Mouse (Mus musculus) stomach, embryonic 15.5 days (tissue): ENCODE measurements around the gene Cd8a. TPM values are rescaled to one million over a fixed set of nuclear protein-coding genes. Genes with fewer than 3 reads are reported as not detected.

Experiments used
- ATAC-seq: fragments of 200-750 bp; cut with Nextera tagmentation; 2 replicates; pipeline ENCODE4 v1.8.0; 2017; ENCODE audit warnings: low read depth, moderate number of reproducible peaks, moderate TSS enrichment; ENCODE audit not compliant: insufficient read depth, low FRiP score
- H3K27ac ChIP-seq: fragments of 300-500 bp; sonication (generic); 2 replicates; pipeline ENCODE4 v1.5.1; 2015; ENCODE audit warnings: mild to moderate bottlenecking, inconsistent platforms
- H3K27me3 ChIP-seq: fragments of 300-500 bp; sonication (generic); replicated peaks from 2 replicates; pipeline ENCODE4 v1.6.1; 2015; ENCODE audit warnings: inconsistent platforms
- H3K36me3 ChIP-seq: fragments of 300-500 bp; sonication (generic); 2 replicates; pipeline ENCODE4 v1.6.1; 2015; ENCODE audit warnings: inconsistent platforms
- H3K4me1 ChIP-seq: fragments of 300-500 bp; sonication (generic); 2 replicates; pipeline ENCODE4 v1.6.1; 2015; ENCODE audit warnings: inconsistent platforms
- H3K4me2 ChIP-seq: fragments of 300-500 bp; sonication (generic); 2 replicates; pipeline ENCODE4 v1.6.1; 2015; ENCODE audit warnings: mild to moderate bottlenecking, inconsistent platforms
- H3K4me3 ChIP-seq: fragments of 300-500 bp; sonication (generic); replicated peaks from 2 replicates; pipeline ENCODE4 v1.5.1; 2015; ENCODE audit warnings: inconsistent platforms
- H3K9ac ChIP-seq: fragments of 300-500 bp; sonication (generic); 2 replicates; pipeline ENCODE4 v1.6.1; 2015; ENCODE audit warnings: inconsistent platforms
- H3K9me3 ChIP-seq: fragments of 300-500 bp; sonication (generic); 2 replicates; pipeline ENCODE4 v1.6.1; 2016; ENCODE audit warnings: inconsistent platforms
- WGBS: fragments of 180-500 bp; shearing (Covaris S2); methylation state at CpG from one replicate; pipeline ENCODE4 v1.1.7; 2015; 5-methylcytosine and 5-hydroxymethylcytosine counted together
- polyA plus RNA-seq: library from polyadenylated mRNA; unstranded; fragments of >200 nt; fragmentation: Nextera tagmentation; extraction: Ambion mirVana; gene quantifications from 2 replicates; pipeline ENCODE4 v1.2.1, GENCODE M21; 2015

Gene Cd8a
- polyA plus RNA-seq, 1 experiment from 2014 or later: 0.09 TPM

DNA sequence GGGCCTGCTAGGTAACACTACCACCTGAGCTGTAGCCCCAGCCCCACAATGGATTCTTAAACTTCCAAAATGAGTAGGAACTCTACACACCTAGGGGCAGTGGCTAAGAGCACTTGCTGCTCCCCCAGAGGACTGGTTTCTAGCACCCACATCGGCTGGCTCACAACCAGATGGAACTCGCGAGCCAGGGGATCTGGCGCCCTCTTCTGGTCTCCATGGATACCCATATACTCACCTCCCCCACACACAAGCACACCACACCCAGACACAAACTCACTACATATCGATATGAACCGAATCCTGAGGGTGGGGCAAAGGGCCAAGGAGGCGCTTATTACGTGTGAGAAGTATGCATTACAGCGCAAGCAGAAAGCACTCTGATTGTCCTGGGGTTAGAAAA, 25.2 kb upstream of the Cd8a start:
- Histone ChIP-seq H3K27me3 (no peaks in the 10 kb centered on the region), H3K9me3 (no peaks in the 10 kb centered on the region), H3K4me3 (no peak overlapping the region), H3K4me2 (no peak overlapping the region), H3K27ac (no peak overlapping the region), H3K4me1 (no peaks in the 10 kb centered on the region), H3K36me3 (no peaks in the 10 kb centered on the region), H3K9ac (no peak overlapping the region)
- WGBS: 93% methylated on average over 9 of the region's 9 CpGs
- ATAC-seq: no peak

- 92% methylated on average over 3 of the region's 3 CpGs for WGBS
Observed at GRCm38 (mm10) chr6:71351201-71351600, 22.0 kb upstream of the Cd8a start.

DNA sequence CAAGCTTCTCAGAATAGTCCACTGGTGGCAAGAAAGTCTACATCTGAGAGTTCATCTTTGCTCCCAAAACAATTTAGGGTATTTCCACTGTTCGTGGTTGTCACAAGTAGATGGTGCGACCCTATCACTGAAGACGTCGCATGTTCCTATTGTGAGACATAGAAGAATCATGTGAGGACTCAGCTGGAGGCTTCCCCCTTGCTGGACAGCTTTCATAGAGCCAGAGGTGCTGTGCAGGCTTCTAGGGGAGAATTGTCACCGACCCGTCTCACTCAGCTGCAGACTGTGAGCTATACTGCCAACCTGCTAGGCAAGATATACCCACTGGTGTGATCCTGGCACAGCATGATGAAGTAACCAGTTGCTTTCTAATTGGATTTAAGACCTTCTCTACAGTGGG, 21.0 kb upstream of the Cd8a start:
- Histone ChIP-seq H3K4me3 (no peak overlapping the region), H3K4me1 (no peaks in the 10 kb centered on the region), H3K9me3 (no peaks in the 10 kb centered on the region), H3K27me3 (no peaks in the 10 kb centered on the region), H3K9ac (no peak overlapping the region), H3K4me2 (no peak overlapping the region), H3K36me3 (no peaks in the 10 kb centered on the region), H3K27ac (no peak overlapping the region)
- 93% methylated on average over 6 of the region's 6 CpGs for WGBS
- ATAC-seq: no peak

More at GRCm38 (mm10) chr6:71351201-71351600, 22.0 kb upstream of the Cd8a start:
- Histone ChIP-seq H3K4me3 (no peak overlapping the region), H3K4me2 (no peak overlapping the region), H3K27me3 (no peaks in the 10 kb centered on the region), H3K4me1 (no peaks in the 10 kb centered on the region), H3K9me3 (no peaks in the 10 kb centered on the region), H3K9ac (no peak overlapping the region), H3K27ac (no peak overlapping the region), H3K36me3 (no peaks in the 10 kb centered on the region)
- no peak for ATAC-seq

- H3K4me2 ChIP-seq: no peak overlapping the region
- ATAC-seq: no peak
- H3K4me3 ChIP-seq: no peak overlapping the region
- no peaks in the 10 kb centered on the region for H3K36me3 ChIP-seq
- H3K27ac ChIP-seq: no peak overlapping the region
- no peaks in the 10 kb centered on the region for H3K27me3 ChIP-seq
- H3K4me1 ChIP-seq: no peaks in the 10 kb centered on the region
- WGBS: 76% methylated on average over 10 of the region's 10 CpGs
- H3K9ac ChIP-seq: no peak overlapping the region
- no peaks in the 10 kb centered on the region for H3K9me3 ChIP-seq
Observed at GRCm38 (mm10) chr6:71352866-71353427, 20.3 kb upstream of the Cd8a start.

DNA sequence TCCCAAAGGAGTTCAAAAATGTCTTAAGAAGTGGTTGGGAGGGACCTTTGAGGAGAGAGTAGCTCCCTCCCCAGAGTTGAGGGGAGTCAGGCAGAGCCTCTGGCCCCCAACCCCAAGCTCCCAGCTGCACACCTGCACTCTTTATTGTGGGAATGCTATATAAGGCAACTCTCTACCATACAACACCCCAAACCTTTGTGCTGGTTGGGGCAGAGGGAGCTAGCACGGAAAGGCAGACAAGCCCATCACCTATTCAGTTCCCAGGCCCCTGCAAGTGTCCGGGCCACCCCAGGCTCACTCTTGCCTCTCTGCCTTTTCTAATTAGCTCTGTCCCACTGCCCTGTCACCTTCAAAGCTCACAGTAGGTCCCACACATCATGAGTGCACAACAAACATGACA, 19.5 kb upstream of the Cd8a start:
- H3K36me3 ChIP-seq: no peaks in the 10 kb centered on the region
- no peaks in the 10 kb centered on the region for H3K9me3 ChIP-seq
- WGBS: 78% methylated on average over 2 of the region's 2 CpGs
- no peak overlapping the region for H3K27ac ChIP-seq
- ATAC-seq: no peak
- H3K4me2 ChIP-seq: no peak overlapping the region
- H3K4me3 ChIP-seq: no peak overlapping the region
- H3K27me3 ChIP-seq: no peaks in the 10 kb centered on the region
- H3K4me1 ChIP-seq: no peaks in the 10 kb centered on the region
- no peak overlapping the region for H3K9ac ChIP-seq

DNA sequence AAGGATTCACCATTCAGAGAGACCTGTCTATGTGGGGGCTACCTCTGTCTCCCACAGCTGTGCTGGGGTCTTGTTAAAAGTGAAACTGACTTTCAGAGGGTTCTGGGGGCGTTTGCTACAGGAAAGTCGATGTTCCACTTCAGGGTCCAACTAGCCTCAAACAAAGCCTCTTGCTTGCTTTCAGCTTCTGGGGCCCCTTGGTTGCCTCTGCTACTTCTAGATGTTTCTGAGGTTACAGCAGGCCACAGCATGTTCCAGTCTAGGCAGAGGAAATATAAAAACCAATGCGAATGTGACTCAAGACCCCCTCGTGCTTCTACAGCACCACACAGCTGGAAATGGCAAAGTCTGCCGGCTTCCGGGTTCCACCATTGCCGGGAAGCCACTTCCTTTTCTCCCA, 15.7 kb upstream of the Cd8a start:
- no peaks in the 10 kb centered on the region for H3K9me3 ChIP-seq
- no peak overlapping the region for H3K9ac ChIP-seq
- no peak overlapping the region for H3K27ac ChIP-seq
- no peaks in the 10 kb centered on the region for H3K27me3 ChIP-seq
- ATAC-seq: no peak
- H3K4me3 ChIP-seq: no peak overlapping the region
- H3K36me3 ChIP-seq: no peaks in the 10 kb centered on the region
- 83% methylated on average over 7 of the region's 7 CpGs for WGBS
- no peaks in the 10 kb centered on the region for H3K4me1 ChIP-seq
- H3K4me2 ChIP-seq: no peak overlapping the region

GRCm38 (mm10) chr6:71360221-71360620, 13.0 kb upstream of the Cd8a start:
- Histone ChIP-seq H3K4me1 (no peaks in the 10 kb centered on the region), H3K9ac (no peak overlapping the region), H3K4me2 (no peak overlapping the region), H3K27me3 (no peaks in the 10 kb centered on the region), H3K9me3 (no peaks in the 10 kb centered on the region), H3K4me3 (no peak overlapping the region), H3K27ac (no peak overlapping the region), H3K36me3 (no peaks in the 10 kb centered on the region)
- 81% methylated on average over 4 of the region's 4 CpGs for WGBS
- ATAC-seq: no peak

DNA sequence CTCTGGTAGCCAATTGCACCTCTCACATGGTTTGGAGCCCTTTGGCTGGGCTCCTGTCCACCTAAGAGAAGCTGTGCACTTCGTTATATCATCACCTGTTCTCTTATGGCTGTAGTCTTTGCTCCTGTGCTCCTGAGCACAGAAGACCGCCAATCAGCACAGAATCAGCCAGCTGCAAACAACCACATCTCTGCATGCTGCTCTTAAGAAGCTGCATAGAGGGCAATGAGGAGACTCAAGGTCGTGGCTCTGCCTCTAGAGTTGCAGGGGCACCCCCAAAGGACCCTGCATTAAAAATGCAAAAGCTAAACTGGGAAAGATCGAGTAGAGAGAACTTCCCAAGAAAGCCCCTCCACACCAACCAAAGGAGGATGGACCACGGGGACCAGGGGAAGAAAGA, 12.5 kb upstream of the Cd8a start:
- Histone ChIP-seq H3K9ac (no peak overlapping the region), H3K27ac (no peak overlapping the region), H3K9me3 (no peaks in the 10 kb centered on the region), H3K36me3 (no peaks in the 10 kb centered on the region), H3K27me3 (no peaks in the 10 kb centered on the region), H3K4me3 (no peak overlapping the region), H3K4me1 (no peaks in the 10 kb centered on the region), H3K4me2 (no peak overlapping the region)
- WGBS: 60% methylated on average over 5 of the region's 5 CpGs
- ATAC-seq: no peak

- H3K9ac ChIP-seq: no peak overlapping the region
- 73% methylated on average over 10 of the region's 10 CpGs for WGBS
- no peaks in the 10 kb centered on the region for H3K4me1 ChIP-seq
- no peaks in the 10 kb centered on the region for H3K36me3 ChIP-seq
- H3K4me3 ChIP-seq: no peak overlapping the region
- no peaks in the 10 kb centered on the region for H3K27me3 ChIP-seq
- H3K4me2 ChIP-seq: no peak overlapping the region
- no peaks in the 10 kb centered on the region for H3K9me3 ChIP-seq
- H3K27ac ChIP-seq: no peak overlapping the region
- ATAC-seq: no peak
Observed at GRCm38 (mm10) chr6:71361156-71361670, 12.0 kb upstream of the Cd8a start.

- no peak for ATAC-seq
- H3K9ac ChIP-seq: no peak overlapping the region
- 77% methylated on average over 2 of the region's 2 CpGs for WGBS
- no peak overlapping the region for H3K4me3 ChIP-seq
- no peak overlapping the region for H3K4me2 ChIP-seq
- no peak overlapping the region for H3K27ac ChIP-seq
- H3K4me1 ChIP-seq: no peaks in the 10 kb centered on the region
- no peaks in the 10 kb centered on the region for H3K27me3 ChIP-seq
- no peaks in the 10 kb centered on the region for H3K36me3 ChIP-seq
- no peaks in the 10 kb centered on the region for H3K9me3 ChIP-seq
Observed at GRCm38 (mm10) chr6:71363995-71364394, 9.2 kb upstream of the Cd8a start.

DNA sequence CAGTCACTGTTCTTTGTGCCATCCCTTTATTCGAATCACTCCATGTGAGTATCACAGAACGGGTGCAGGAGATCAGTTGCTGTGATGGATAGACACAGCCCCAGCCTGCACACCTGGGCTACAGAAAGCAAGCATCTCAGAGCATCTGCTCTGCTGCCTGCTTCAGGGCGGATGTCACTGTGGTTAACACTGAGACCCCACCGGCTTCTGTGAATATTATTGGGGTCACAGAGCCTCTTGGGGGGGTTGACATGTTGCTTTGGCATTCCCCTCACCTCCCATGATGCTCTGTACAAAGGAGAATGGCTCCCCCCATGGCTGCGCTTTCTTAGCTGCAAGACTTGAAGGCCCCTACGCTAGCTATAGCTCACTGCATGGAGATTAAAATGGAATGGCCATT, 3.8 kb upstream of the Cd8a start:
- H3K27ac ChIP-seq: no peak overlapping the region
- WGBS: 91% methylated on average over 6 of the region's 6 CpGs

DNA sequence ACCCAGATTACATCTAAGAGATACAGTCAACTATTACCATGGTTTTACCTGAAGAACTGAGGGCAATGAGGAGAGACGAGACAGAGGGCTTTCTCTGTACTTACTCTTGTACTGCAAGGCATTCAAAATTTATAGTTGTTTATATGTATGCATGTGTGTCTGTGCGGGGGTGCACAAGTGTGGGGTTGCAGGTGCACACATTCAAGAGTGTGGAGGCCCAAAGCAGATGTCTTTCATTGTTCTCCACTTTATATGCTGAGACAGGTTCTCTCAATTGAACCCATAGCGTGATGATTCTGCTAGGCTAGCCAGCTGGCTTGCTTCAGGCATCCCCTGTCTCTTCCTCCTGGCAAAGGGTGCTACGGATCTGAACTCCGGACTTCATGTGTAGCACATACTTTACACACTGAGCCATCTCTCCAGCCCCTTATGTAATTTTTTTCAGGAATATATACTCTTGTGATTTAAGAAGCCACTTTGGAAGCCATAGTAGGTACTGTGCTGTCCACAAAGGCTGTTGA, 2.1 kb upstream of the Cd8a start:
- no peak overlapping the region for H3K4me3 ChIP-seq
- ATAC-seq: no peak
- no peak overlapping the region for H3K9ac ChIP-seq
- no peak overlapping the region for H3K27ac ChIP-seq
- WGBS: 78% methylated on average over 5 of the region's 5 CpGs
- H3K4me2 ChIP-seq: no peak overlapping the region
- no peaks in the 10 kb centered on the region for H3K36me3 ChIP-seq
- no peaks in the 10 kb centered on the region for H3K4me1 ChIP-seq
- no peaks in the 10 kb centered on the region for H3K9me3 ChIP-seq
- no peaks in the 10 kb centered on the region for H3K27me3 ChIP-seq

More for the DNA sequence above, 3.8 kb upstream of the Cd8a start:
- ATAC-seq: no peak
- Histone ChIP-seq H3K4me2 (no peak overlapping the region), H3K9me3 (no peaks in the 10 kb centered on the region), H3K9ac (no peak overlapping the region), H3K27me3 (no peaks in the 10 kb centered on the region), H3K36me3 (no peaks in the 10 kb centered on the region), H3K4me1 (no peaks in the 10 kb centered on the region), H3K4me3 (no peak overlapping the region)
